Mouse (Mus musculus) forebrain, postnatal 0 days (tissue): Measurements from ENCODE around the gene Fpr2. TPM values are rescaled to one million over a fixed set of nuclear protein-coding genes. Genes with fewer than 3 reads are reported as not detected.

Source experiments
- ATAC-seq: fragments of 200-750 bp; cut with Nextera tagmentation; 2 replicates; pipeline ENCODE4 v1.8.0; 2017; ENCODE audit warnings: mild to moderate bottlenecking, moderate library complexity
- DNase-seq: peaks from one replicate; pipeline ENCODE4 v3.0.0-alpha.2; 2015
- H3K27ac ChIP-seq: fragments of 300-500 bp; sonication (generic); 2 replicates; pipeline ENCODE4 v1.5.1; 2014; ENCODE audit warnings: low read depth, mild to moderate bottlenecking, antibody characterized with exemption, low read length, moderate library complexity, mixed read lengths
- H3K27me3 ChIP-seq: fragments of 300-500 bp; sonication (generic); 2 replicates; pipeline ENCODE4 v1.6.1; 2014; ENCODE audit warnings: mild to moderate bottlenecking, low read length, mixed read lengths; ENCODE audit not compliant: insufficient read depth
- H3K36me3 ChIP-seq: fragments of 300-500 bp; sonication (generic); 2 replicates; pipeline ENCODE4 v1.6.1; 2014; ENCODE audit warnings: mild to moderate bottlenecking, moderate library complexity; ENCODE audit not compliant: insufficient read depth
- H3K4me1 ChIP-seq: fragments of 300-500 bp; sonication (generic); 2 replicates; pipeline ENCODE4 v1.6.1; 2014; ENCODE audit warnings: antibody characterized with exemption; ENCODE audit not compliant: insufficient read depth
- H3K4me2 ChIP-seq: fragments of 300-500 bp; sonication (generic); 2 replicates; pipeline ENCODE4 v1.6.1; 2014; ENCODE audit warnings: low read depth, mild to moderate bottlenecking, moderate library complexity
- H3K4me3 ChIP-seq: fragments of 300-500 bp; sonication (generic); 2 replicates; pipeline ENCODE4 v1.5.1; 2014; ENCODE audit warnings: low read depth, low read length, mixed read lengths
- H3K9ac ChIP-seq: fragments of 300-500 bp; sonication (generic); 2 replicates; pipeline ENCODE4 v1.6.1; 2014; ENCODE audit warnings: mild to moderate bottlenecking
- H3K9me3 ChIP-seq: fragments of 300-500 bp; sonication (generic); 2 replicates; pipeline ENCODE4 v1.6.1; 2016; ENCODE audit warnings: low read length
- CTCF ChIP-seq: sonication (generic); IDR thresholded peaks from 2 replicates; pipeline ENCODE4 v1.5.1; 2016; ENCODE audit warnings: antibody characterized with exemption, control low read depth, low read depth
- WGBS: fragments of 180-500 bp; shearing (Covaris S2); extraction: QIAGEN DNeasy Blood & Tissue Kit; methylation state at CpG from one replicate; pipeline ENCODE4 v1.1.7; 2014; 5-methylcytosine and 5-hydroxymethylcytosine counted together
- polyA plus RNA-seq: library from polyadenylated mRNA; unstranded; fragments of >200 nt; fragmentation: Nextera tagmentation; extraction: Ambion mirVana; gene quantifications from 2 replicates; pipeline ENCODE4 v1.2.1, GENCODE M21; 2015
- total RNA-seq: library from RNA; depleted of rRNA; stranded (reverse); fragments of >200 nt; gene quantifications from 2 replicates; pipeline ENCODE4 v1.2.3, GENCODE M21; 2014

Gene Fpr2
- total and polyA plus RNA-seq, 2 experiments from 2014 or later, result 0.56 TPM; not detected in 1

- WGBS, result 82% methylated on average over 3 of the region's 3 CpGs
Measured at GRCm38 (mm10) chr17:17860110-17860509, 27.5 kb upstream of the Fpr2 start.

GRCm38 (mm10) chr17:17862360-17862759 lies 25.3 kb upstream of the Fpr2 start:
- H3K27me3 ChIP-seq, result no peaks in the 10 kb centered on the region
- no peak overlapping the region for H3K4me2 ChIP-seq
- H3K4me3 ChIP-seq, result no peak overlapping the region
- no peaks in the 10 kb centered on the region for H3K9me3 ChIP-seq
- no peaks in the 10 kb centered on the region for H3K4me1 ChIP-seq
- DNase-seq (no peak), ATAC-seq (no peak)
- H3K9ac ChIP-seq, result no peak overlapping the region
- WGBS, result 74% methylated on average over 1 of the region's 1 CpGs
- no peak overlapping the region for H3K27ac ChIP-seq
- TF ChIP-seq CTCF, result no peak
- H3K36me3 ChIP-seq, result no peaks in the 10 kb centered on the region

More at GRCm38 (mm10) chr17:17860110-17860509, 27.5 kb upstream of the Fpr2 start:
- DNase-seq (no peak), ATAC-seq (no peak)
- no peak for TF ChIP-seq CTCF
- H3K9me3 ChIP-seq, result no peaks in the 10 kb centered on the region
- no peak overlapping the region for H3K4me2 ChIP-seq
- no peak overlapping the region for H3K27ac ChIP-seq
- H3K4me1 ChIP-seq, result no peaks in the 10 kb centered on the region
- H3K9ac ChIP-seq, result no peak overlapping the region
- H3K27me3 ChIP-seq, result no peaks in the 10 kb centered on the region
- no peak overlapping the region for H3K4me3 ChIP-seq
- H3K36me3 ChIP-seq, result no peaks in the 10 kb centered on the region

- Histone ChIP-seq H3K9me3 (no peaks in the 10 kb centered on the region), H3K9ac (no peak overlapping the region), H3K27ac (no peak overlapping the region), H3K27me3 (no peaks in the 10 kb centered on the region), H3K4me2 (no peak overlapping the region), H3K4me1 (no peaks in the 10 kb centered on the region), H3K36me3 (no peaks in the 10 kb centered on the region), H3K4me3 (no peak overlapping the region)
- DNase-seq (no peak), ATAC-seq (no peak)
- TF ChIP-seq CTCF, result no peak
- WGBS, result 64% methylated on average over 2 of the region's 2 CpGs
Measured at GRCm38 (mm10) chr17:17865168-17865567, 22.5 kb upstream of the Fpr2 start.

GRCm38 (mm10) chr17:17866801-17867469 lies 20.7 kb upstream of the Fpr2 start:
- Histone ChIP-seq H3K9me3 (no peaks in the 10 kb centered on the region), H3K27me3 (no peaks in the 10 kb centered on the region), H3K4me1 (no peaks in the 10 kb centered on the region), H3K4me2 (no peak overlapping the region), H3K9ac (no peak overlapping the region), H3K27ac (no peak overlapping the region), H3K4me3 (no peak overlapping the region), H3K36me3 (no peaks in the 10 kb centered on the region)
- TF ChIP-seq CTCF, result no peak
- 76% methylated on average over 11 of the region's 11 CpGs for WGBS
- ATAC-seq, result peak; percentile 94
- peak; percentile 59 for DNase-seq

GRCm38 (mm10) chr17:17870892-17871550 lies 16.6 kb upstream of the Fpr2 start:
- ATAC-seq, result no peak
- Histone ChIP-seq H3K4me1 (no peaks in the 10 kb centered on the region), H3K27ac (no peak overlapping the region), H3K27me3 (no peaks in the 10 kb centered on the region), H3K4me3 (no peak overlapping the region), H3K9me3 (0 out of 2 replicates have a peak, but pooled peaks cover 3% of the 10 kb centered on the region), H3K9ac (no peak overlapping the region), H3K36me3 (no peaks in the 10 kb centered on the region), H3K4me2 (no peak overlapping the region)
- 78% methylated on average over 2 of the region's 2 CpGs for WGBS
- no peak for DNase-seq
- no peak for TF ChIP-seq CTCF

GRCm38 (mm10) chr17:17871697-17872096 lies 15.9 kb upstream of the Fpr2 start:
- H3K9ac ChIP-seq, result no peak overlapping the region
- no peak for TF ChIP-seq CTCF
- DNase-seq (no peak), ATAC-seq (no peak)
- no peaks in the 10 kb centered on the region for H3K27me3 ChIP-seq
- no peaks in the 10 kb centered on the region for H3K4me1 ChIP-seq
- H3K36me3 ChIP-seq, result no peaks in the 10 kb centered on the region
- 0 out of 2 replicates have a peak, but pooled peaks cover 3% of the 10 kb centered on the region for H3K9me3 ChIP-seq
- no peak overlapping the region for H3K4me3 ChIP-seq
- no peak overlapping the region for H3K27ac ChIP-seq
- H3K4me2 ChIP-seq, result no peak overlapping the region
- WGBS, result 91% methylated on average over 2 of the region's 2 CpGs

GRCm38 (mm10) chr17:17879347-17879746 lies 8.3 kb upstream of the Fpr2 start:
- no peak for ATAC-seq
- no peak for TF ChIP-seq CTCF
- no peak for DNase-seq
- Histone ChIP-seq H3K27me3 (no peaks in the 10 kb centered on the region), H3K9ac (no peak overlapping the region), H3K4me3 (no peak overlapping the region), H3K9me3 (no peaks in the 10 kb centered on the region), H3K27ac (no peak overlapping the region), H3K4me2 (no peak overlapping the region), H3K36me3 (no peaks in the 10 kb centered on the region), H3K4me1 (no peaks in the 10 kb centered on the region)
- 80% methylated on average over 1 of the region's 1 CpGs for WGBS
